Mouse (Mus musculus): ENCODE measurements around the gene Gm37240. TPM values are rescaled to one million over a fixed set of nuclear protein-coding genes. Genes with fewer than 3 reads are reported as not detected.

Gene Gm37240
- polyA plus RNA-seq, 1 experiment from 2014 or later, result 0.21 TPM

DNA sequence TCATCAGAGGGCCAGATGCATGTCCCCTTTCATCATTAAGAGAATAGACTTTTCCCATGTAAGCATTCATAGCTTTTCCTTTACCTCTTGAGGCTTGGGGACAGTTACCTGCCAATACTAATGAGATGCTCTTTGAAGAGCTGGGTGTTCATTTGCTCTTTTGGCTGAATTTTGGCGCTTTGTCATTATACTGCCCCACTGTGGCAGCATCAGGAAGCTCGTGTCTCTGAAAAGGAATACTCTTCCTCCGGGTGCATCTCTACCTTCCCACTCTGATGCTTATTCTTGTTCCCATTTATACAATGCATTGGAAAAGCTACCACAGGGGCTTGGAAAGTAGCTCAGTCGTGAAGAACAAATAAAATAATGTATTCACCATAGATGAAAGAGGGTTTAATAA, 30.3 kb upstream of the Gm37240 start:
- 8% methylated on average over 4 of the region's 4 CpGs for WGBS (ENCODE audit: insufficient replicate concordance)
- no peak for DNase-seq
- ATAC-seq (ENCODE audit: low read depth), result no peak

DNA sequence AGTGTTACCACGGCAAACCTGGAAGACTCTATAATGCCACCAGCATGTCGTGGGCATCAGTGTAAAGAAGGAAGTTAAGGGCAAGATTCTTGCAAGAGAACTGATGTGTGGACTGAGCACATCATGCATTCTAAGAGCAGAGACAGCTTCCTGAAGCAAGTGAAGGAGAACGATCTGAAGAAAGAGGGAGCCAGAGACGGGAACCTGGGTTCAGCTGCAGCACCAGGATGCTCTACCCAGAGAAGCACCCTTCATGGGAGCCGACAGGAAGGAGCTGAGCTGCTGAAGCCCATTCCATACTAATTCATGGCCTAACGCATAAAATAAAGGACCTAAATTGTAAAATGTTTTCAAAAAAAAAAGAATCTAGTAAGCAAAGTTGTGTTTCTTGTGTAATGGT, 27.5 kb upstream of the Gm37240 start:
- no peaks in the 10 kb centered on the region for H3K4me1 ChIP-seq (replicated peaks)
- no peaks in the 10 kb centered on the region for H3K27me3 ChIP-seq
- H3K4me2 ChIP-seq, result no peak overlapping the region
- H3K9me3 ChIP-seq (replicated peaks), result no peaks in the 10 kb centered on the region
- WGBS (ENCODE audit: insufficient replicate concordance), result 70% methylated on average over 6 of the region's 6 CpGs
- no peak overlapping the region for H3K9ac ChIP-seq
- H3K4me3 ChIP-seq (replicated peaks), result no peak overlapping the region
- ATAC-seq (ENCODE audit: low read depth) (no peak), DNase-seq (no peak)
- H3K36me3 ChIP-seq, result no peaks in the 10 kb centered on the region
- H3K27ac ChIP-seq, result no peak overlapping the region

More for the DNA sequence above, 30.3 kb upstream of the Gm37240 start:
- no peak overlapping the region for H3K27ac ChIP-seq
- H3K36me3 ChIP-seq, result no peaks in the 10 kb centered on the region
- H3K9me3 ChIP-seq (replicated peaks), result no peaks in the 10 kb centered on the region
- no peak overlapping the region for H3K4me3 ChIP-seq (replicated peaks)
- H3K9ac ChIP-seq, result no peak overlapping the region
- H3K27me3 ChIP-seq, result no peaks in the 10 kb centered on the region
- H3K4me2 ChIP-seq, result no peak overlapping the region
- H3K4me1 ChIP-seq (replicated peaks), result no peaks in the 10 kb centered on the region

GRCm38 (mm10) chr3:85907136-85907535, 19.8 kb upstream of the Gm37240 start:
- DNase-seq (no peak), ATAC-seq (ENCODE audit: low read depth) (no peak)
- no peak overlapping the region for H3K27ac ChIP-seq
- H3K9ac ChIP-seq, result no peak overlapping the region
- H3K4me3 ChIP-seq (replicated peaks), result no peak overlapping the region
- H3K36me3 ChIP-seq, result no peaks in the 10 kb centered on the region
- 63% methylated on average over 7 of the region's 7 CpGs for WGBS (ENCODE audit: insufficient replicate concordance)
- H3K27me3 ChIP-seq, result no peaks in the 10 kb centered on the region
- H3K9me3 ChIP-seq (replicated peaks), result no peaks in the 10 kb centered on the region
- H3K4me1 ChIP-seq (replicated peaks), result no peaks in the 10 kb centered on the region
- H3K4me2 ChIP-seq, result no peak overlapping the region

DNA sequence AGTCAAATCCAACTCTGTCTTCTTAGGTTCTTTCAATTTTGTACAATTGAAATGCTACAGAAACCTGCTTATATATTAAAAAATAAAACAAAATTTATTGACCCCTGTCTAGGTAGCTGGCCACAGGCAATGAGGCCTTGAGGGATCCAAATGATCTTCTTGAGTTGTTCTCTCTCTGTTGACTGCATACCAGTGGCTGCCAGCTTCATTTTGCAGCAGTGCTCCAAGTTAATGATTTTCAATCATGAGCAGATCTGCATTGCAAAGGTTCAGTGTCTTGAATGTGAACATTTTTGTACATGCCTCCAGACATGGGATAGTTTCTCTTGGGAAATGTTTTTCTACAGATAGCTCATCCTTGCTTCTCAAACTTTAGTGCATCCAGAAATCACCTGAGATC, 17.1 kb upstream of the Gm37240 start:
- Histone ChIP-seq H3K4me1 (replicated peaks) (no peaks in the 10 kb centered on the region), H3K9me3 (replicated peaks) (no peaks in the 10 kb centered on the region), H3K27me3 (no peaks in the 10 kb centered on the region), H3K36me3 (no peaks in the 10 kb centered on the region), H3K27ac (no peak overlapping the region), H3K9ac (no peak overlapping the region), H3K4me2 (no peak overlapping the region), H3K4me3 (replicated peaks) (no peak overlapping the region)
- ATAC-seq (ENCODE audit: low read depth) (no peak), DNase-seq (no peak)

GRCm38 (mm10) chr3:85895020-85895419, 7.7 kb upstream of the Gm37240 start:
- no peak overlapping the region for H3K4me3 ChIP-seq (replicated peaks)
- H3K9ac ChIP-seq, result no peak overlapping the region
- WGBS (ENCODE audit: insufficient replicate concordance), result 67% methylated on average over 5 of the region's 5 CpGs
- no peaks in the 10 kb centered on the region for H3K4me1 ChIP-seq (replicated peaks)
- H3K4me2 ChIP-seq, result no peak overlapping the region
- DNase-seq (no peak), ATAC-seq (ENCODE audit: low read depth) (no peak)
- no peak overlapping the region for H3K27ac ChIP-seq
- peaks cover 12% of the 10 kb centered on the region; the same call in 1 of the 2 replicates for H3K27me3 ChIP-seq
- no peaks in the 10 kb centered on the region for H3K36me3 ChIP-seq
- no peaks in the 10 kb centered on the region for H3K9me3 ChIP-seq (replicated peaks)

- Histone ChIP-seq H3K27me3 (peaks cover 38% of the 10 kb centered on the region), H3K27ac (no peak overlapping the region), H3K4me3 (replicated peaks) (no peak overlapping the region), H3K4me2 (no peak overlapping the region), H3K9ac (no peak overlapping the region), H3K36me3 (no peaks in the 10 kb centered on the region), H3K4me1 (replicated peaks) (peaks cover 21% of the 10 kb centered on the region), H3K9me3 (replicated peaks) (no peaks in the 10 kb centered on the region)
- 44% methylated on average over 1 of the region's 1 CpGs for WGBS (ENCODE audit: insufficient replicate concordance)
- DNase-seq, result no peak
- no peak for ATAC-seq (ENCODE audit: low read depth)
Observed at GRCm38 (mm10) chr3:85891571-85891970, 4.3 kb upstream of the Gm37240 start.

DNA sequence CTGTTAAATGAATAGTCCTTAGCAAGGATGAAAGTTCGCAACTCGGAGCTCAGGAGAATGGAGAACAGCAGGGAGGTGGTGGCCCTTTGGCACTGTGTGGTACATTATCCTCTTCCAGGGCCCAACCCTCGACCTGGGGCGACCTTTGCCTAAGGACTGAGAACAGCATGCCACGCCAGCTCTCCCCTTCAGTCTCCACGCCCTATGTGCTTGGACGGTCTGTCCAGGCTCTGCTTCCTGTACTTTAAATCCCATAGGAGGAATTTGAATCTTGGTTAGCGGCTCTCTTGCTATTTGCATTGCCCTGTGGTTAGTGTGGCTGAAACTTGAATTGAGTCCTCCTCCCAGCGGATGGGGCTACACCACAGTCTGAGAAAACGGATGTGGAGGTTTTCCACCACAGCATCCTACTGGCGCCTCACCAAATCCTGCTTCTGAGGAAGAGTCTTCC, 928 bp upstream of the Gm37240 start:
- H3K4me2 ChIP-seq, result peak overlapping the region; percentile 88
- peaks cover 63% of the 10 kb centered on the region for H3K27me3 ChIP-seq
- no peaks in the 10 kb centered on the region for H3K9me3 ChIP-seq (replicated peaks)
- ATAC-seq (ENCODE audit: low read depth) (no peak), DNase-seq (no peak)
- peaks cover 24% of the 10 kb centered on the region for H3K4me1 ChIP-seq (replicated peaks)
- WGBS (ENCODE audit: insufficient replicate concordance), result 4% methylated on average over 11 of the region's 11 CpGs
- peak overlapping the region; percentile 50; the same call in 1 of the 2 replicates for H3K9ac ChIP-seq
- H3K4me3 ChIP-seq (replicated peaks), result peak overlapping the region; percentile 62
- H3K36me3 ChIP-seq, result no peaks in the 10 kb centered on the region
- H3K27ac ChIP-seq, result no peak overlapping the region

- DNase-seq, result no peak
- no peaks in the 10 kb centered on the region for H3K36me3 ChIP-seq
- WGBS (ENCODE audit: insufficient replicate concordance), result 6% methylated on average over 22 of the region's 22 CpGs
- H3K4me2 ChIP-seq, result peak overlapping the region; percentile 88
- H3K27me3 ChIP-seq, result peaks cover 63% of the 10 kb centered on the region
- peaks cover 24% of the 10 kb centered on the region for H3K4me1 ChIP-seq (replicated peaks)
- H3K4me3 ChIP-seq (replicated peaks), result peak overlapping the region; percentile 62
- ATAC-seq (ENCODE audit: low read depth), result peak; percentile 2; the same call in 1 of the 2 replicates
- H3K27ac ChIP-seq, result no peak overlapping the region
- no peaks in the 10 kb centered on the region for H3K9me3 ChIP-seq (replicated peaks)
- peak overlapping the region; percentile 67 for H3K9ac ChIP-seq
Observed at GRCm38 (mm10) chr3:85886636-85887238, 581 bp downstream of the Gm37240 start.

DNA sequence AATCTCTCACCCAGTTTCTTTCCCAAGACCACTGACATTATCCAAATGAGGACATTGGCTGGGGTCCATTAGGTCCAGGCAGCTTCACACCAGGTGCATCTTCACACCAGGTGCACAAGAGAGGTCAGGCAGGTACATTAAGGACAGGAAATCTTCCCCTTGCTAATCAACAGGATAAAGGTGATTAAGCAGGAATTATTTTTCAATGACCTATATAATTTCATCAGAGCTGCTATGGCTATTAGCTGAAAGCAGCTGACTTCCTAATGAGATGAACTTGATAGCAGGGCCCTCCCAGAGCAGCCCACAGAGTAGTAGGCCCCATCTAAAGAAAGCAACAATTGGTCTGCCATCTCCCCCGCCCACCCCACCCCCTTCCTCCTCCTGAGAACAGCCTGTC, 1.4 kb downstream of the Gm37240 start:
- H3K4me1 ChIP-seq (replicated peaks), result peaks cover 26% of the 10 kb centered on the region
- no peak overlapping the region for H3K4me2 ChIP-seq
- H3K27me3 ChIP-seq, result peaks cover 56% of the 10 kb centered on the region
- 36% methylated on average over 1 of the region's 1 CpGs for whole genome bisulfite sequencing (ENCODE audit: insufficient replicate concordance)
- DNase-seq (no peak), ATAC-seq (ENCODE audit: low read depth) (no peak)
- no peak overlapping the region for H3K4me3 ChIP-seq (replicated peaks)
- no peak overlapping the region for H3K27ac ChIP-seq
- H3K9me3 ChIP-seq (replicated peaks), result no peaks in the 10 kb centered on the region
- H3K36me3 ChIP-seq, result no peaks in the 10 kb centered on the region
- no peak overlapping the region for H3K9ac ChIP-seq

DNA sequence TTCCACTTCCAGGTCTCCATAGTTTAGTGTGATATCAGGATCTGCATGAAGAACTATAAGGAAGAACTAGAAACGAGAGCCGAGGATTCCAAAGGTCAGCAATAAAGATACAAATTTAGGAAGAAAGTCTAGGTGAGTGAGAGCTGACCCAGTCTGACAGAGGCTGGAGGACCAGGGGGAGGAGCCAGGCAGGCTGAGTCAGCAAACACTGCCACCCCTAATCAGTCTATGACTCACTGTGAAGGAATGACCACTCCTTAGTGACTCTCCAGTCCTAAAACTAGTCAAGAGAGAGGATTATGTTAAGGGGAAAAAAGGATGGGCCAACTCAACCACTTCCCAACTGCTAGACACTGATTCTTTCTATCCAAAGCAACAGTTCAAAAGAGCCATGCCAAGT, 6.6 kb downstream of the Gm37240 start:
- peaks cover 16% of the 10 kb centered on the region for H3K27me3 ChIP-seq
- H3K27ac ChIP-seq, result no peak overlapping the region
- 62% methylated on average over 2 of the region's 2 CpGs for WGBS (ENCODE audit: insufficient replicate concordance)
- no peak overlapping the region for H3K4me2 ChIP-seq
- no peaks in the 10 kb centered on the region for H3K36me3 ChIP-seq
- no peak overlapping the region for H3K9ac ChIP-seq
- no peak overlapping the region for H3K4me3 ChIP-seq (replicated peaks)
- ATAC-seq (ENCODE audit: low read depth), result peak; percentile 75; the same call in 1 of the 2 replicates
- no peaks in the 10 kb centered on the region for H3K9me3 ChIP-seq (replicated peaks)
- DNase-seq, result peak; percentile 35
- peaks cover 5% of the 10 kb centered on the region; the same call in 1 of the 2 replicates for H3K4me1 ChIP-seq (replicated peaks)

GRCm38 (mm10) chr3:85880068-85880467, 7.2 kb downstream of the Gm37240 start:
- no peak for ATAC-seq (ENCODE audit: low read depth)
- Histone ChIP-seq H3K9ac (no peak overlapping the region), H3K27me3 (peaks cover 10% of the 10 kb centered on the region), H3K4me3 (replicated peaks) (no peak overlapping the region), H3K36me3 (no peaks in the 10 kb centered on the region), H3K4me1 (replicated peaks) (peaks cover 5% of the 10 kb centered on the region; the same call in 1 of the 2 replicates), H3K9me3 (replicated peaks) (no peaks in the 10 kb centered on the region), H3K4me2 (no peak overlapping the region), H3K27ac (no peak overlapping the region)
- DNase-seq, result no peak
- 64% methylated on average over 8 of the region's 8 CpGs for WGBS (ENCODE audit: insufficient replicate concordance)

- Histone ChIP-seq H3K9ac (no peak overlapping the region), H3K9me3 (replicated peaks) (no peaks in the 10 kb centered on the region), H3K27me3 (no peaks in the 10 kb centered on the region), H3K4me2 (no peak overlapping the region), H3K4me3 (replicated peaks) (no peak overlapping the region), H3K36me3 (no peaks in the 10 kb centered on the region), H3K4me1 (replicated peaks) (peaks cover 5% of the 10 kb centered on the region; the same call in 1 of the 2 replicates), H3K27ac (no peak overlapping the region)
- DNase-seq (no peak), ATAC-seq (ENCODE audit: low read depth) (no peak)
- 62% methylated on average over 5 of the region's 5 CpGs for WGBS (ENCODE audit: insufficient replicate concordance)
Observed at GRCm38 (mm10) chr3:85878911-85879310, 8.4 kb downstream of the Gm37240 start.

Measured in liver, embryonic 13.5 days (tissue).